Mouse (Mus musculus) mouse trophoblast stem cell (cell line): ENCODE data around the gene Tanc2.

Experiments used
- in situ Hi-C, 2 experiments: fragments of 300-500 bp; cut with MseI, MboI; formaldehyde crosslinking; loops; 2 replicates in 1 of 2; 3 replicates in 1 of 2; pipeline ENCODE4 v1.15.1; 2025

Tanc2 gene

DNA sequence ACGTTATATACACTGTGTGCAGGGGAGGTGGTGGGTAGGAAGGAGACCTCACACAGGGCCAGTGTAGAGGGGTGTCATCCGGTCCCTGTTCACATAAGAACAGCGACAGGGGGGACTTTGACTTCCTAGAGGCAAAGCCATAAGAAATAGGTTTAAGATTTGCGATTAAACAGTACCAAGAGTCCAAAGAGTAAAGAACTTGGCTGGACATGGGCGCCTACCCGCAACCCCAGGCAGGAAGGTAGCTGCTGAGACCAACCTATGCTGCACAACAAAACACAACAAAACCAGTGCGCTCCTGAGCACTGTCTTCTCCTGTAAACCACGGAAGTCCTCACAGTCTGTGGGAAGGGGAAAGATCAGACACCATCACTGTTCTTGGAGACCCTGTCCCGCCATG, 362.3 kb downstream of the Tanc2 start:
- in situ Hi-C loops: no loop called here

DNA sequence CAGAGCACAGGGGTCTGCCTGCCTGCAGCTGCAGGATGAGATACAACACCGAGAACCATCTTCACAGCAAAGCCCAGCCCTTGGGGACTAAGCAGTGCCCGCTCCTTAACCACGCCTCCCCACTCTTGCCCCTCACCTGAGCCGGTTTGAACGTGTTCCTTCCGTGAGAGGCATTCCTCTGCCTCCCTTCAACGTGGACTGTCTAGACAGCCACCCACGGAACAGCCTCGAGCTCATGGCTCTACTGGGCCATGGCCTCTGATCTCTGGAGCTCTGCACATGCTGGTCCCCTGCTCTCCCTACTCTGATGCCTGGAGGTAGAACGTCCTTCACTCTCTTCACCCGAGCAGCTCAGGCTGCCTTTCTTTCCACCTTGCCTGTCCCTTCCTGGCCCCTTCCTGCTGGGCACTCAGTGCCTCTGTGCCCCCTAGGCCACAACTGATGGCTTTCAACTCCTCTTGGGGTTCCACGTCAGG, 363.2 kb downstream of the Tanc2 start, which contains the start of gene Cyb561:
Gene Cyb561, minus strand, starts transcription at position 426 of the 476 bp plus-strand sequence.
- in situ Hi-C loops: no loop called here

DNA sequence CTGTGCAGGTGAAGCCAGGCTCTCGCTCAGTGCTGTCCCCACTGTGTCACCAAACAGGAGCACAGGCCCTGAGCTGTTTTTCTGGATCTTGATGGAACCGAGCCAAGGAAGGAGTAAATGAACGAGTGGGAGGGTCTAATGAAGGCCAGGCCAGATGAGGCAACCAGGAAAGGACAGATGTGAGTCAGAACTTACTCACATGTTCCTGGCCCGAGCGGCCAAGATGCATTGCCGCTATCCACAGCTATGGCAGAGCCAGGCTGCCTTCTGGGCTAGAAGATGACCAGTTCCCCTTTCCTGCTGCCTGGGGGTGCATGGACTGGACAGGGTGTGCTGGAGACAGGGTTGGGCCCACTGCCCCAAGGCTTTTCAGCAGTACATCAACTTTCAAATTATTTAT, 363.6 kb downstream of the Tanc2 start:
- in situ Hi-C loops: no loop called here

DNA sequence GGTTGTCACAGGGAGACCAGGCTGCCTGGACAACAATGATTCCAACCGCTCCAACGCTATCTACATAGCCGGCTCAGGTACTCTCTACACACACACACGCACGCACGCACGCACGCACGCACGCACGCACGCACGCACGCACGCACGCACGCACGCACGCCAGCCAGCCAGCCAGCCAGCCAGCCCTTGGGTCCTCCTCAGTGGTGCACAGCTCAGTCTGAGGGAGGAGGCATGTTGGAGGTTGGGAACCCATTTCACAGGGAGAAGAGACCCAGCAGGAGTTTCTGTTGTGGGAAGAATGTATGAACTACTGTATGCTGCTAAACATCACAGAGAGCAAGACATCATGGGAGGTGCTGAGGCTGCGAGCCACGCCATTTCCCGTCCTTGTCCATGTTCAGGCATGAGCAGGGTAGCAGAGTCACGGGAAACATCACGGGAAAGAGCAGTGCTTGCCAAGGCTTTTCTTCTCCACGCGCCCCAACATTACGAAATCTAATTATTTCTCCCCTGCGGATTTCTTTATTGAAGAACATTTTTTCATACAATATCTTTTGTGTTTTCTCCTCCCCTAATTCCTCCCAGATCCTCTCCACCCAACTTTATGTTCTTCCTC, 366.1 kb downstream of the Tanc2 start:
- in situ Hi-C loops: no loop called here

DNA sequence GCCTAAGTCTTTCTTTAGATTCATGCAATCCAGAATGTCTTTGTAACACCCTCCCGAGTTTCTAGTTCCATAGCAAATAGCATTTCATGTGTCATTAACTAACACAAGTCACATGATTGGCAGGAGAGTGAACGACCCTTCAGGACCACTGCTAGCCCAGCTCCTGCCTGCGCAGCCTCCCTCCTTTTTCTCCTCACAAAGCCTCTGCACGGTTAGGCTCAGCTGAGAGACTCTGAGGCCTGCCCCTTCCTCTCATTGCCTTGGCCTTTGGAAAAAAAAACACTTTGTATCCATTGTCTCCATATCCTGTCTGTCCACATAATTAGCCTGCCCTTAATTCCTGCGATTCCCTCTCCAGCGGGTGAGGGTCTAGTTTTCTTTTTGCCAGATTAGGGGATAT, 367.7 kb downstream of the Tanc2 start:
- in situ Hi-C loops: no loop called here

DNA sequence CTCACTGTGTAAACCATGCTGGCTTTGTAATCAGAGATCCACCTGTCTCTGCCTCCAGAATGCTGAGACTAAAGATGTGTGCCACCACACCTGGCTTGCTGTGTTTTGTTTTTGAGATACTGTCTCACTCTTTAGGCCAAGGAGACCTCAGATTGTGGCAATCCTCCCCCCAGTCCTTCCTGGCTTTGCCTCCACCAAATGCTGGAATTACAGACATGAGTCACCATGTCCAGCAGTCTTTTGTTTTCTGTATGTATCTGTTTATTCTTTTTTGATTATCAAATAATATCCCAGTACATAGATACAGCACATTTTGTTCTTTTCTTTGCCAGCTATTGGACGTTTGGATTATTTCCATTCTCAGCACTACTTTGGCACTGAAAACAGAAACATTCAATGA, 368.8 kb downstream of the Tanc2 start:
- in situ Hi-C loops: no loop called here

DNA sequence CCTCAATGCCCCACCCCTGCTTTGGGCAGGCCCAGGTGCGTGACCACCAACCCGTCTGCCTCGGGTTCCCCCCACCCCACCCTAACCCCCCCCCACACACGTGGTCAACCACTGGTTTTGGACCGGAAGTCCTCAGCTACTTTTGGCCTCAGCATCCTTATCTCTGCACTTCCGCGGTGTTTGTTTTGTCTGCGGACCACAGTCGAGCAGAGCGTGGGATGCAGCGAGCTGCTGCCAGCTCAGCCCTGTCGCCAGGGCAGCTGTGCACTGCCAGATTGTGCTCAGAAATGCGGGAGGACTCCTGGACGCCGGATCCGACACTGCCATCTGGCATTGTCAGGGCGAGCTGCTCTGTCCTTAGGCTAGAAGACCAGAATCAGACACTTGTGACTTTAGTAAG, 369.6 kb downstream of the Tanc2 start:
- in situ Hi-C loops: no loop called here

DNA sequence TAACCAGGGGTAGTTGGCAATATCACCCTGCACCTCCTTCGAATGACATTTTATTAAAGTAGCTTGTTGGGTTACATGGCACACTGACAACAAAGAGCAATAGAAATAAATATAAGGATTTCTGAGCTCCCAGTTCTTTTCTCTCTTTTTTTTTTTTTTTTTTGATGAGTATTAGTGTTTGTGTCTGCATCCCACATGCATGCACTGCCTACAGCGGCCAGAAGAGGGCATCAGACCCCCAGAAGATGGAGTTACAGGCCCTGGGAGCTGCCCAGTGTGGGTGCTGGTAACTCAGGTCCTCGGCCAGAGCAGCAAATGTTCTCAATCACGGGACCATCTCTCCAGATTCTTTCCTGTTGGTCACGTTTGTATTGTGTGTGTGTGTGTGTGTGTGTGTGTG, 374.9 kb downstream of the Tanc2 start:
- in situ Hi-C loops: no loop called here

DNA sequence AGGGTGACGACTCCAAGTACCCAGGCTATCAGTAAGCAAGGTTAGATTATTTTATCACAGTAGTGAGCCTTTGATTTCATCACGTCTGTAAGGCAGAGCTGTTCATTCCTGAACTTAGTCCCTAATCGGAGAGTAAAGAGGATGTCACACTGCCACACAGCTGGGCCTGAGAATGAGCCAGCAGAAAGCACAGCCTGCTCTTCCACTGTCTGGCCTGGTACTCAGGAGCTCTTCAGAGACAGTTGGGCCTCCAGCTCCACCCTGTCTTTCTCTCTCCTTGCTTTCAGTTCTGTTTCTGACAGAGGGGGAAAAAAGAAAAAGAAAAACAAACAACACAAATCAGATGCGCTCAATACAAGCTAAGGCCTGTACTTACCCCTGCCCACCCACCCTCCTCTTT, 376.5 kb downstream of the Tanc2 start:
- in situ Hi-C loops: no loop called here

DNA sequence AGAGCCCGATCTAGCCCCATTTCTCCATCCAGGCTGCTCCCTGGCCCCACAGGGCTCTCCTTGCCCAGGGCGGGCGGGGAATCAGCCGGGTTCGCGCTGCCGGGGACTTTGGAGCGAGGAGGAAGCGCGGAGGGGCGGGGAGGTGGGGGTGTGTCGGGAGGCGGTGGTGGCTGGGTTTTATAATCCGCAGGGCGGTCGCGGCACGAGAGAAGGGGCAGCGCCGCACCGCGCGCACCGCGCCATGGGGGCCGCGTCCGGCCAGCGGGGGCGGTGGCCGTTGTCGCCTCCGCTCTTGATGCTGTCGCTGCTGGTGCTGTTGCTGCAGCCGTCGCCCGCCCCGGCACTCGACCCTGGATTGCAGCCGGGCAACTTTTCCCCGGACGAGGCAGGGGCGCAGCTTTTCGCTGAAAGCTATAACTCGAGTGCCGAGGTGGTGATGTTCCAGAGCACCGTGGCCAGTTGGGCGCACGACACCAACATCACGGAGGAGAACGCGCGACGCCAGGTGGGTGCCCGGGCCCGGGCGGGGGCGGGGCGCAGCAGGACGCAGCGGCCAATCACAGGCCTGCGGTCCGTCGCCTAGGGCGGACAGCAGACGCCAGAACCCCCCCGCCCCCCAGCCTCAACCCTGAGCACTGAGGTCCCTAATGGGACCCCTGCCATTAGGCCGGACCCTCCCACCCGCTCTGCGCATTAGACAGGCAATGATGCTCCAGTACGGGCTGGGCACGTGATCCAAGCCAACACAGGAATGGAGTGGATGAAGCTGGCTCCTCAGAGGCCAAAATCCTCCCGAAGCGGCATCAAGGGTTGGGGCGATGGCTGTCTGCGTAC, 378.2 kb downstream of the Tanc2 start, which contains the start of gene Ace:
Gene Ace, plus strand, starts transcription at position 205 of the 834 bp plus-strand sequence.
- in situ Hi-C loops: no loop called here

DNA sequence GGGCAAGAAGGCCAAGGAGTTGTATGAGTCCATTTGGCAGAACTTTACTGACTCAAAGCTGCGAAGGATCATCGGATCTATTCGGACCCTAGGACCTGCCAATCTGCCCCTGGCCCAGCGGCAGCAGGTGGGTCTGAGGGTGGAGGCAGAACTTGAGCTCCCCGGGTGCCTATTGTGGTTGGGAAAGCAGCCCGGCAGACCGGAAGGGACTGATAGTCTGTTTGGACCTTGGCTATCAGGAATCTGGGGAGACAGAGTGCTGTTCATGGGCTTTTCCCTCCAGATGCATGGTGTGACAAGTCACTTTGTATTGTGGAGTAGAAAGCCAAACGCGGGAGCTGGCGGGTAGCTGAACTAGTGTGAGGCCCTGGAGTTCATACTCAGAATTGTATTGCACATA, 379.2 kb downstream of the Tanc2 start:
- in situ Hi-C loops: no loop called here

DNA sequence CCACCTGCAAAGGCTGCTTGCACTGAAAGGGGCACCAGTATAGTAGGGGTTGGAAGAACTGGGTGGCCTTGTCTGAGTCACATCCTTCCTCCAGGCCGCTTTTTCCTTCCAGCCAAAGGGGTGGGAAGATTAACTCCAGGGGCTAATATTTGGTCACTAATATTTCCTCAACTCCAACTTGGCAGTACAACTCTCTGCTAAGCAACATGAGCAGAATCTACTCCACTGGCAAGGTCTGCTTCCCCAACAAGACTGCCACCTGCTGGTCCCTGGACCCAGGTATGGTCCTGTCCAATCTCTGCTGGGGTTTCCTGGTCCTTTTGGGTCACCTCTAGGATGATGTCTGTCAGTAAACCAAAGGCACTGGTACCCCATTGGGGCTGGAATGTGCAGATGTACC, 379.7 kb downstream of the Tanc2 start:
- in situ Hi-C loops: no loop called here

DNA sequence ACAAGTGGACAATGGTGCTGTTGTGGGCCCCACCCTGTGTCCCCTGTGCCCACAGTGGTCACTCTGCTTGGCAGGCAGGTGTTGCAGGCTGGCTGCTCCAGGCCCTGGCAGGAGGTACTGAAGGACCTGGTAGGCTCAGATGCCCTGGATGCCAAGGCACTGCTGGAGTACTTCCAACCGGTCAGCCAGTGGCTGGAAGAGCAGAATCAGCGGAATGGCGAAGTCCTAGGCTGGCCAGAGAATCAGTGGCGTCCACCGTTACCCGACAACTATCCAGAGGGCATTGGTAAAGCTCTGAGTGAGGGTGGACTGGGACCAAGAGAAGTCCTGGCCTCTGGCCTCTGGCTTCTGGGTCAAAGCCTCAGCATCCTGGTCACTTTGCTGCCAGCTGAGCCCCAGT, 384.8 kb downstream of the Tanc2 start:
- in situ Hi-C loops: no loop called here

DNA sequence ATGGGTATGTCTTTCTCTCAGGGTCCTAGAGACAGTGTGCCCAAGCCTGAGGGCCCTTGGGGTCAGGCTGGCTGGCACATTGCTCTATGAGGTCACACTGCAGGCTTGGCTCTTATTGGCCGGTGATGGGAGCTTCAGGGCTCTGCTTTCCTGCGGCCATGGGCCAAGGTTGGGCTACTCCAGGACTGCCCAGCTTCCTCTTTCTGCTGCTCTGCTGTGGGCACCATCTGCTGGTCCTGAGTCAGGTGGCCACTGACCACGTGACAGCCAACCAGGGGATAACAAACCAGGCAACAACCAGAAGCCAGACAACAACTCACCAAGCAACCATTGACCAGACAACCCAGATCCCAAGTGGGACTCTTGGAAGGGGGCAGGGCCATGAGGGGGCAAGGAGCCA, 385.3 kb downstream of the Tanc2 start:
- in situ Hi-C loops: no loop called here

DNA sequence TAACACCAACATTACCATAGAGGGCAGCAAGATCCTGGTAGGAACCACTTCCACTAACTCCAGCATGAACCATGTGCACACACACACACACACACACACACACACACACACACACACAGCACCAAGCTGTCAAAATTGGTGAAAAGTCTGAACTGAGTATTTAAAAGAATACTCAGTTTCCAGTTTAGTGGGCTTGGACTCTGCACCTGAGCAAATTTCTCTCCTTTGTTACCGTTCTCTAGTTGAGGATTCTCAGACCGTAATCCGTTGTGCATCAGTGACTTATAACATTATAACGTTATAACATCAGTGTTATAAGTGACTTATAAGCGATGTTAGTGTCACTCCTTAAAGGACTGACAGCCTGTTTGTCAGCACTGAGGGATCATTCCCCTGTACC, 385.9 kb downstream of the Tanc2 start:
- in situ Hi-C loops: no loop called here

DNA sequence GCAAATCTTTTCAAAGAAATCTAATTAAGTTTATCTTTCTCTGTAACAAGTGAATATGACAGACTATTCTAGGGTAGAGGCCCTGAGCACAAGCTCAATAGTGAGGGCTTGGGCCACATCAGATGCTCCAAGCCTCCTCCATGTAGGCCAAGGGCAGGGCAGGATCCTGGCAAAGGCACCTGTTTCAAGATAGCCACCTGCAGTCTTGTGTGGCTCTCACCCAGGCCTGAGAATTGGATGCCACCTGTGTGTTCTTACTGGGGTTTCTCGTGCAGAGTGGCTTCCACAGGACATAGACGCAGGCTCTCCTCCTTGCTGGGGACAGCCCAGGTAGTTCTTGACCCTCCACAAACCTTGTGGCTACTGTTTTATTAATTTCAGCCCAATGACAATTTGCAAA, 388.4 kb downstream of the Tanc2 start:
- in situ Hi-C loops: no loop called here

DNA sequence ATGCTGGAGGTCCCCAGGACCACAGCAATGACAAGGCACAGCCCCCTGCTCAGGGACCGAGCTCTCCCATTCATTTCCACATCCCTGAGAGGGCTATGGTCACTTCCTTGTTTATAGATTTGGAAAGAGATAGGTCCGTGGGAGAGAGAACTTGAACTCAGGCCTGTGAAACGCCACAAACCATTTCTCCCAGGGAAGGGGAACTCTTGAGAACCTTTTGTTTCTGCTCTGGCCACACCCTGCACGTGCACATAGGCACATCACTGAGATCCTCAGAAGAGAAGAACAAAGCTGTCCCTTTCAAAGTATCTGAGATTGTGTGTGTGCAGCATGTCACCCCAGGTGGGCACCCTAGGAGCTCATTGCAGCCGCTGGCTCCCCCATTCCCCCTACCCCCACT, 388.8 kb downstream of the Tanc2 start:
- in situ Hi-C loops: no loop called here
